Mouse (Mus musculus) lung, embryonic 14.5 days (tissue): ENCODE results near the gene Galnt12. TPM values are rescaled to one million over a fixed set of nuclear protein-coding genes. Genes with fewer than 3 reads are reported as not detected.

Experiments used
- ATAC-seq: fragments of 200-750 bp; cut with Nextera tagmentation; 2 replicates; pipeline ENCODE4 v1.8.0; 2017; ENCODE audit warnings: mild to moderate bottlenecking, moderate TSS enrichment, moderate library complexity; ENCODE audit not compliant: insufficient read depth
- DNase-seq: peaks from one replicate; pipeline ENCODE4 v3.0.0-alpha.2; 2015
- H3K27ac ChIP-seq: fragments of 300-500 bp; sonication (generic); 2 replicates; pipeline ENCODE4 v1.5.1; 2014; ENCODE audit warnings: low read depth, mild to moderate bottlenecking, moderate library complexity
- H3K27me3 ChIP-seq: fragments of 300-500 bp; sonication (generic); 2 replicates; pipeline ENCODE4 v1.6.1; 2014; ENCODE audit warnings: low read length, control low read depth; ENCODE audit not compliant: insufficient read depth
- H3K36me3 ChIP-seq: fragments of 300-500 bp; sonication (generic); 2 replicates; pipeline ENCODE4 v1.6.1; 2014; ENCODE audit warnings: control low read depth; ENCODE audit not compliant: insufficient read depth
- H3K4me1 ChIP-seq: fragments of 300-500 bp; sonication (generic); 2 replicates; pipeline ENCODE4 v1.6.1; 2014; ENCODE audit warnings: antibody characterized with exemption, control low read depth; ENCODE audit not compliant: insufficient read depth
- H3K4me2 ChIP-seq: fragments of 300-500 bp; sonication (generic); 2 replicates; pipeline ENCODE4 v1.6.1; 2014; ENCODE audit warnings: mild to moderate bottlenecking
- H3K4me3 ChIP-seq: fragments of 300-500 bp; sonication (generic); 2 replicates; pipeline ENCODE4 v1.5.1; 2014; ENCODE audit warnings: low read depth, low read length
- H3K9ac ChIP-seq: fragments of 300-500 bp; sonication (generic); 2 replicates; pipeline ENCODE4 v1.6.1; 2014
- H3K9me3 ChIP-seq: fragments of 300-500 bp; sonication (generic); 2 replicates; pipeline ENCODE4 v1.6.1; 2016; ENCODE audit warnings: low read depth, low read length, control low read depth
- CTCF ChIP-seq: IDR thresholded peaks from 2 replicates; pipeline ENCODE4 v1.5.1; 2016; ENCODE audit warnings: antibody characterized with exemption, low read depth
- WGBS: fragments of 180-500 bp; shearing (Covaris S2); extraction: QIAGEN DNeasy Blood & Tissue Kit; methylation state at CpG from one replicate; pipeline ENCODE4 v1.1.7; 2014; 5-methylcytosine and 5-hydroxymethylcytosine counted together
- polyA plus RNA-seq: library from polyadenylated mRNA; unstranded; fragments of >200 nt; fragmentation: Nextera tagmentation; extraction: Ambion mirVana; gene quantifications from 2 replicates; pipeline ENCODE4 v1.2.1, GENCODE M21; 2014

The Galnt12 gene
- polyA plus RNA-seq, 1 experiment from 2014 or later = 5.1 TPM

DNA sequence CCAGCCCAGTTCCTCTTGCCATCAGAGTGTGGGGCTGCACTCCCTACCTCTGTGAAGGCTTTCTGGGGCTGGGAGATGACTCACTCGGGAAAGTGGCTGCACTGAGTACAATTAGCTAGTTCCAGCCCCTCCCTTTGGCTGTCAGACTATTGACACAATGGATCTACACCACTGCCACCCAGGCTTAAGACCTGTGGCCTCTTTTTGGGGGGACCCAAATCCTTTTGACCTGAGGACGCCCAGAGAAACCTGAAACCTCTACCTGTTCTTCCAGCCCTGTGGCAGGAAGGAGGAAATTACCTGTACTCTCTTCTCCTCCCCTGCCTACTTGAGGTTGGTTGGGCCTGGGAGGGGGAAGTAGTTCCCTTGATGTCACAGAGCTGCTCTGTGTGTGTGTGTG, 16.7 kb upstream of the Galnt12 start:
- H3K4me3 ChIP-seq = no peak overlapping the region
- H3K9me3 ChIP-seq = no peaks in the 10 kb centered on the region
- H3K27ac ChIP-seq = no peak overlapping the region
- no peaks in the 10 kb centered on the region for H3K27me3 ChIP-seq
- H3K4me2 ChIP-seq = no peak overlapping the region
- DNase-seq (peak; percentile 11), ATAC-seq (peak; percentile 49; the same call in 1 of the 2 replicates)
- TF ChIP-seq CTCF = no peak
- H3K9ac ChIP-seq = no peak overlapping the region
- H3K4me1 ChIP-seq = no peaks in the 10 kb centered on the region
- 21% methylated on average over 2 of the region's 2 CpGs for WGBS
- H3K36me3 ChIP-seq = no peaks in the 10 kb centered on the region

DNA sequence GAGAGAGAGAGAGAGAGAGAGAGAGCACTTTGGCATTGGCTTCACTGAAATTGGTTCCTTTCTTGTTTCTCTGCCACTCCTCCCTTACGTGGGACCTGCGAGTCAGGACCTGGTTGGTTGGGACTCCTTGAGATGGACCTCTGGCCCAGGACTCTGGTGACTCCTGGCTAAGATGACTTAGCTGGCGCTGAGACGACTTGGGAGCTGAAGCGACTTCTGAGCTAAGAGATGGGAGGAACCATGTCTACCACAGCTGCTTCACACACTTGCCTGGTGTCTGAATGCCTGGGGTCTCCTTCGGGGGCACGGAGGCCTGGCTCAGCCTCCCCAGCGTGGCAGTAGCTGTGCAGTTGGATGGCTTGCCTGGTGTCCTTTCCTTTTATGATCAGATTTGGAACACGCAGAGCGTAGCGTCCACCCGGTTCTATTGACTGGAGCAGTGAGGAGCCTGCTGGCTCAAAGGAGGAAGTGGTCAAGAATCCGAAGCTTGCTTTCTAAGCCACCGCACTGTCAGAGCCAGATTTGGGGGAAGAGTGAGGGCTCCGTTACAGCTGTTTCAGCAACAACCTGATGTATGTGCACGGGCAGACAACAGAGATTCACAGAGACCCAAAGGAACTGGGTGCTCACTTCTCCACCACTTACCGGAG, 11.6 kb upstream of the Galnt12 start:
- no peak for TF ChIP-seq CTCF
- ATAC-seq = no peak
- no peak overlapping the region for H3K4me2 ChIP-seq
- H3K9me3 ChIP-seq = no peaks in the 10 kb centered on the region
- DNase-seq = no peak
- H3K27ac ChIP-seq = no peak overlapping the region
- WGBS = 88% methylated on average over 17 of the region's 17 CpGs
- H3K4me1 ChIP-seq = no peaks in the 10 kb centered on the region
- H3K27me3 ChIP-seq = no peaks in the 10 kb centered on the region
- H3K4me3 ChIP-seq = no peak overlapping the region
- H3K9ac ChIP-seq = no peak overlapping the region
- no peaks in the 10 kb centered on the region for H3K36me3 ChIP-seq

DNA sequence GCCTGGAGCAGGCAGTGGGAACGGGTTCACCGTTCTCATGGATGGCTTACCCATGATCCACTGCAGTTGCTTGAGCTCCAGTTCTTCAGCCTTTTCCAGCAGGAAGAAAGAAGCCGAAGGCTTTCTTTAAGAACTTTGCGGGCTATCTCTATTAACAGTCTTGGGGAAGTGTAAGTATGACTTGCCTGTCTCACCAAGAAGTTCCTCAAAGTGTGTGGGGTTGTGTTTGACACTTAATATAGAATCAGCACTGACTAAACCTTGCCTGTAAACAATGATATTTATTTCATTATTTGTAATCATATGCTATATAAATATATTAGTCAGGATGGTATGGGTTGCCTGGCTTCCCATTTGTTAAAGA, 11.1 kb upstream of the Galnt12 start:
- no peak for TF ChIP-seq CTCF
- H3K4me1 ChIP-seq = no peaks in the 10 kb centered on the region
- DNase-seq (no peak), ATAC-seq (no peak)
- WGBS = 99% methylated on average over 4 of the region's 4 CpGs
- no peaks in the 10 kb centered on the region for H3K9me3 ChIP-seq
- H3K4me2 ChIP-seq = no peak overlapping the region
- no peak overlapping the region for H3K4me3 ChIP-seq
- H3K27me3 ChIP-seq = no peaks in the 10 kb centered on the region
- no peak overlapping the region for H3K9ac ChIP-seq
- H3K36me3 ChIP-seq = no peaks in the 10 kb centered on the region
- no peak overlapping the region for H3K27ac ChIP-seq

DNA sequence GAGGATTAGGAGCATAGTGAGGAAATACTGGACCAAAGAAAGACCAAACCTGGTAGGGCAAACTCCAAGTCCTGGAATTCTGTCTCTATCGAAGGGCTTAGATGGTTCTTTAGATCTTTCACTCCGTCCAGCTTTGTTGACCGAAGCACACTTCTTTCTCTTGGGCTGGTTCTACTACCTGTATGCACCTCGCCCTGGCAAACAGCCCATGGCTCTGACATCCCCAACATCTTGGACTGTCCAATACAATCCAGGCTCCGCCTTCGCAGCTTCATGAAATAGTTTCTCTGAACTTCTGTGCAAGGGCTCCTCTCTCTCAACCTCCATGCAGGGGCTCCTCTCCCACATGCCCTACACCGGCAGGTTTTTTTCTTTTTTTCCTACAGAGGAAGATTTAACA, 7.9 kb upstream of the Galnt12 start:
- Histone ChIP-seq H3K27me3 (no peaks in the 10 kb centered on the region), H3K9ac (no peak overlapping the region), H3K9me3 (no peaks in the 10 kb centered on the region), H3K36me3 (no peaks in the 10 kb centered on the region), H3K4me1 (no peaks in the 10 kb centered on the region), H3K4me2 (no peak overlapping the region), H3K4me3 (no peak overlapping the region), H3K27ac (no peak overlapping the region)
- WGBS = 86% methylated on average over 7 of the region's 7 CpGs
- no peak for DNase-seq
- no peak for TF ChIP-seq CTCF
- ATAC-seq = no peak

DNA sequence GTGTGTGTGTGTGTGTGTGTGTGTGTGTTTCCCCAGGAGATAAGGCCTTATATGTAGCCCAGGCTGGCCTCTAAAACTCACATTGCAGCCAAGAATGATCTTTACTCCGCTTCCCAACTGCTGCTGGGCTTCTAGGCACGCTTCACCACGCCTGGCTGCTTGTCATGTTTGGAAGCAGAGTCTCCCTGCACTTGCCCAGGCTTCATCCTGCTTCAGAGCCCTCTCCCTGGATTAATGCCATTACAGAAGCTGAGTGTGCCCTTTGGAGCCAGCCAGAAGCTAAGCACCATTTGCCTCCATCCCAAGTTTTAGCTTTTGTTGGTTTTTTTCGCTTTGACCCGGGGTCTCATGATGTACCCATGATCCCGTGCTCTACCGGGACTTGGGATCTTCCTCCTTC, 3.0 kb upstream of the Galnt12 start:
- Histone ChIP-seq H3K4me3 (no peak overlapping the region), H3K27ac (no peak overlapping the region), H3K4me1 (no peaks in the 10 kb centered on the region), H3K27me3 (peaks cover 34% of the 10 kb centered on the region), H3K9me3 (no peaks in the 10 kb centered on the region), H3K4me2 (no peak overlapping the region), H3K36me3 (no peaks in the 10 kb centered on the region), H3K9ac (no peak overlapping the region)
- no peak for TF ChIP-seq CTCF
- ATAC-seq (no peak), DNase-seq (no peak)
- 83% methylated on average over 7 of the region's 7 CpGs for WGBS

DNA sequence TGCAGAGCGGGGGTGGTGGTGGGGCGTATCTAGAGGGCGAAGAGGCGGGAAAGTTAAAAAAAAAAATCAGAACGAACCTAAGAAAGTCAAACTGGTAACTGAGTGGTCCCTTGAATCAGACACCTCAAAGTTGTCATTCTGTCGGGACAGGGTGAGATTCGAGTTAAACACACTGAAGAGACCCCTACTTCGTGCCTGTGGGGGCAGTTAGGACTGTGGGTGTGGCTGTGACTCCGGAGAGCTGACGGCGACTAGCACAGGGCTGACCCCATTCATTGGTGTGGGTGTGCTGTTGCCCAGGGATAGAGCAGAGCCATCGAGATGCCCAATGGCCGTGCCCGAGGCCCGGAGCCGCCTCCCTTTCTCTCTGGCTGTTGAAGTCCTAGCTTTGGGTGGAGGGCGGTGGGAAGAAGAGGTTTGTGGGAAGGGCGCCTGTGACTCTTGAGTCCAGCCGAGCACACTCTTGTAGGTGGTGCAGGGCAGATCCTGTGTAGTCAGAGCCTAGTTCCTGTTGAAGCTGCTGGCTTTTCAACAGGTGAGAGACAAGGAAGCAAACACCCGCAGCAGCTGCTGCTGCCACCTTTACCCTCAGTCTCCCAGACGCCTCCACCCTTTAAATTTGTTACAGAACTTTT, 795 bp downstream of the Galnt12 start:
- WGBS = 3% methylated on average over 21 of the region's 21 CpGs
- peak; percentile 62; the same call in 1 of the 2 replicates for ATAC-seq
- Histone ChIP-seq H3K36me3 (no peaks in the 10 kb centered on the region), H3K4me2 (peak overlapping the region; percentile 99), H3K4me3 (peak overlapping the region; percentile 62), H3K9ac (peak overlapping the region; percentile 47), H3K9me3 (no peaks in the 10 kb centered on the region), H3K27me3 (peaks cover 39% of the 10 kb centered on the region), H3K4me1 (no peaks in the 10 kb centered on the region), H3K27ac (no peak overlapping the region)
- TF ChIP-seq CTCF = no peak
- DNase-seq = peak; percentile 19

DNA sequence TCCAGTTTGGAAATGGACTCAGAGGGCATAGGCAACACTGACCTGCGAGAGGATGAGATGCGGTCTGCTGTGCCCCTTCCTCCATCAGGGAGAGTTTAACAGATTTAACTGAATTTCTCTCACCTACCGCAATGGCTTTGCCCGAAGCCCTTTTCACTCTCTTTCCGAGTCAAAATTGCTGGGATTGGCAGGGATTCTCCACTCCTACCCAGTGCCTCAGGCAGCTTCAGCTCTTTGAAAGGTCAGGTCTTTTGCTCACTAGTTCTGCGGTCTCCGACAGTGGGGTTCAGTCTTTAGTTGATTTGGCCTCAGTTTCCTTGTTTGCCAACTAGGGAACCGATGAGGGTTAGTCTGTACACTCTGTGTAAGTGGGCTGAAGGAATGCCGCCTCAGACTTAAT, 1.5 kb downstream of the Galnt12 start:
- Histone ChIP-seq H3K27ac (no peak overlapping the region), H3K9me3 (no peaks in the 10 kb centered on the region), H3K9ac (no peak overlapping the region), H3K36me3 (no peaks in the 10 kb centered on the region), H3K4me2 (no peak overlapping the region), H3K27me3 (peaks cover 39% of the 10 kb centered on the region), H3K4me1 (no peaks in the 10 kb centered on the region), H3K4me3 (no peak overlapping the region; the same call in 1 of the 2 replicates)
- ATAC-seq = no peak
- DNase-seq = no peak
- TF ChIP-seq CTCF = no peak
- 47% methylated on average over 9 of the region's 9 CpGs for WGBS
